Comparison of ENCODE assay signal across 29 mouse cellular contexts in genomic region chr10:121403946-121404345, GRCm38 (mm10).
"Had no signal": no experiment of that assay in that cellular context is flagged by ENCODE, and none has a peak within 500 bp of the region (broad histone marks: within the 10 kb centered on the region; RNA-seq: fewer than 3 reads in every experiment).

No protein-coding gene starts in this region.

- H3K9ac ChIP-seq: heart, embryonic 13.5 days; heart, embryonic 15.5 days; hindbrain, embryonic 13.5 days; hindbrain, embryonic 15.5 days; kidney, embryonic 15.5 days; liver, embryonic 13.5 days; liver, embryonic 15.5 days had no signal

- H3K27me3 ChIP-seq: heart, embryonic 13.5 days; heart, embryonic 15.5 days; hindbrain, embryonic 13.5 days; hindbrain, embryonic 15.5 days; kidney, embryonic 15.5 days; limb, embryonic 12.5 days; liver, embryonic 13.5 days; liver, embryonic 15.5 days had no signal

- H3K4me2 ChIP-seq: heart, embryonic 11.5 days; heart, embryonic 13.5 days; heart, embryonic 15.5 days; hindbrain, embryonic 13.5 days; hindbrain, embryonic 15.5 days; kidney, embryonic 15.5 days; limb, embryonic 12.5 days; liver, embryonic 11.5 days; liver, embryonic 13.5 days; liver, embryonic 15.5 days had no signal

- H3K27ac ChIP-seq: heart, adult 2 months; heart, embryonic 13.5 days; heart, embryonic 15.5 days; hindbrain, embryonic 13.5 days; hindbrain, embryonic 15.5 days; hindbrain, postnatal 0 days; kidney, embryonic 15.5 days; kidney, postnatal 0 days; left cerebral cortex, adult 2 months; limb, embryonic 10.5 days; liver, embryonic 13.5 days; liver, embryonic 15.5 days had no signal

- H3K9me3 ChIP-seq: heart, embryonic 13.5 days; heart, embryonic 15.5 days; hindbrain, embryonic 13.5 days; hindbrain, embryonic 15.5 days; kidney, embryonic 15.5 days; limb, embryonic 10.5 days; limb, embryonic 12.5 days; liver, embryonic 13.5 days; liver, embryonic 15.5 days had no signal

- ATAC-seq: hindbrain, postnatal 0 days; intestine, embryonic 16.5 days had no signal

- H3K4me1 ChIP-seq: heart, embryonic 13.5 days; heart, embryonic 15.5 days; hindbrain, embryonic 13.5 days; hindbrain, embryonic 15.5 days; kidney, embryonic 15.5 days; liver, embryonic 13.5 days; liver, embryonic 15.5 days had no signal

- H3K4me3 ChIP-seq: heart, adult 2 months; heart, embryonic 13.5 days; heart, embryonic 15.5 days; hindbrain, embryonic 13.5 days; hindbrain, embryonic 15.5 days; kidney, embryonic 15.5 days; left cerebral cortex, adult 2 months; limb, embryonic 10.5 days; limb, embryonic 12.5 days; liver, embryonic 13.5 days; liver, embryonic 15.5 days had no signal

- H3K36me3 ChIP-seq: heart, embryonic 15.5 days; hindbrain, embryonic 13.5 days; hindbrain, embryonic 15.5 days; limb, embryonic 12.5 days; liver, embryonic 13.5 days; liver, embryonic 15.5 days had no signal

- DNase-seq: gastrocnemius, postnatal 14 days; gastrocnemius, postnatal 36 days; heart, adult 11 months; heart, adult 2 months; heart, postnatal 14 days; heart, postnatal 36 days; kidney, adult 11 months; kidney, adult 9 months; kidney, postnatal 14 days; kidney, postnatal 36 days; layer of hippocampus, adult 9-11 months; layer of hippocampus, postnatal 36 days; liver; liver, embryonic 13.5 days; lung, adult 18-20 months had no signal
